Mouse (Mus musculus) small intestine, adult 2 months (tissue): ENCODE results near the gene Elob. TPM values are rescaled to one million over a fixed set of nuclear protein-coding genes. Genes with fewer than 3 reads are reported as not detected.

Experiments used
- H3K27ac ChIP-seq: fragments of 200-500 bp; 2 replicates; pipeline ENCODE4 v1.5.1; 2012; ENCODE audit warnings: low read depth, low read length, control low read depth, inconsistent platforms; ENCODE audit not compliant: insufficient read depth
- H3K27me3 ChIP-seq: fragments of 200-500 bp; 2 replicates; pipeline ENCODE4 v1.6.1; 2012; ENCODE audit warnings: mild to moderate bottlenecking, moderate library complexity, low read length, inconsistent platforms; ENCODE audit not compliant: control insufficient read depth, insufficient read depth
- H3K36me3 ChIP-seq: fragments of 200-500 bp; 2 replicates; pipeline ENCODE4 v1.6.1; 2012; ENCODE audit warnings: mild to moderate bottlenecking, low read length, control low read depth, inconsistent platforms; ENCODE audit not compliant: control insufficient read depth, insufficient read depth
- H3K4me1 ChIP-seq: fragments of 200-500 bp; 2 replicates; pipeline ENCODE4 v1.6.1; 2012; ENCODE audit warnings: low read length, inconsistent platforms, mixed read lengths; ENCODE audit not compliant: control insufficient read depth, insufficient read depth, insufficient read length
- H3K4me3 ChIP-seq: fragments of 200-500 bp; 2 replicates; pipeline ENCODE4 v1.5.1; 2012; ENCODE audit warnings: low read depth, mild to moderate bottlenecking, control low read depth, inconsistent platforms, low read length, moderate library complexity
- CTCF ChIP-seq: fragments of 200-500 bp; IDR thresholded peaks from 2 replicates; pipeline ENCODE4 v1.5.1; 2012; ENCODE audit warnings: low read depth, mild to moderate bottlenecking, control low read depth, inconsistent platforms, low read length, moderate library complexity, mixed read lengths; ENCODE audit not compliant: insufficient replicate concordance, insufficient read length; ENCODE audit errors: extremely low read depth
- POLR2A ChIP-seq: fragments of 200-500 bp; IDR thresholded peaks from 2 replicates; pipeline ENCODE4 v1.6.1; 2012; ENCODE audit warnings: low read depth, mild to moderate bottlenecking, control low read depth, inconsistent platforms, low read length, moderate library complexity
- WGBS: fragments of 180-500 bp; shearing (Covaris S2); methylation state at CpG from one replicate; pipeline ENCODE4 v1.1.7; 2018; 5-methylcytosine and 5-hydroxymethylcytosine counted together
- polyA plus RNA-seq: library from polyadenylated mRNA; depleted of rRNA; stranded (reverse); fragments of >200 nt; gene quantifications from 2 replicates; pipeline ENCODE4 v1.2.3, GENCODE M21; 2012

The Elob gene
- polyA plus RNA-seq, 1 experiment = 591 TPM

DNA sequence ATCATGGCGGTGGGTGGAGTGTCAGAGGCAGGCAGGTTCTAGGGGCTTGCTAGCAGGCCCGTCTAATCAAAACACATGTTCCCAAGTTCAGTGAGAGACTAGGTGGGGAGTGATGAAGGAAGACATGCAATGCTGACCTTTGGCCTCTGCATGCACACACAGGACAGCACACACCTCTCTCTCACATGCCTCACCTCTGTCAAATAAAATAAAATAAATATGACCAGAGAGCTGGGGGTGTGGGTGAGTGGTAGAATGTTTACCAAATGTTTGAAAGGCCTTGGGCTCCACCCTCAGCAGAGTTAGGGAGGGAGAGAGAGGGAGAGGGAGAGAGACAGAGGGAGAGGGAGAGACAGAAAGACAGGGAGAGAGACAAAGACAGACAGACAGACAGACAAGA is 29.0 kb upstream of the Elob start:
- peaks cover 31% of the 10 kb centered on the region for H3K36me3 ChIP-seq
- H3K27me3 ChIP-seq = no peaks in the 10 kb centered on the region
- WGBS = 61% methylated on average over 2 of the region's 2 CpGs
- no peak overlapping the region for H3K4me3 ChIP-seq
- H3K27ac ChIP-seq = no peak overlapping the region; the same call in 1 of the 2 replicates
- no peak for TF ChIP-seq CTCF
- TF ChIP-seq POLR2A = no peak
- peaks cover 8% of the 10 kb centered on the region for H3K4me1 ChIP-seq

GRCm38 (mm10) chr17:23857193-23857592 is 28.3 kb upstream of the Elob start:
- TF ChIP-seq CTCF (no peak), POLR2A (no peak)
- H3K27ac ChIP-seq = no peak overlapping the region
- WGBS = 95% methylated on average over 6 of the region's 6 CpGs
- peaks cover 31% of the 10 kb centered on the region for H3K36me3 ChIP-seq
- no peak overlapping the region for H3K4me3 ChIP-seq
- no peaks in the 10 kb centered on the region for H3K27me3 ChIP-seq
- H3K4me1 ChIP-seq = peaks cover 8% of the 10 kb centered on the region

GRCm38 (mm10) chr17:23854229-23854765 is 25.4 kb upstream of the Elob start:
- Histone ChIP-seq H3K36me3 (peaks cover 26% of the 10 kb centered on the region), H3K4me1 (peaks cover 13% of the 10 kb centered on the region), H3K4me3 (peak overlapping the region; percentile 68), H3K27me3 (no peaks in the 10 kb centered on the region), H3K27ac (peak overlapping the region; percentile 93)
- 69% methylated on average over 10 of the region's 10 CpGs for WGBS
- TF ChIP-seq CTCF (no peak), POLR2A (no peak)

DNA sequence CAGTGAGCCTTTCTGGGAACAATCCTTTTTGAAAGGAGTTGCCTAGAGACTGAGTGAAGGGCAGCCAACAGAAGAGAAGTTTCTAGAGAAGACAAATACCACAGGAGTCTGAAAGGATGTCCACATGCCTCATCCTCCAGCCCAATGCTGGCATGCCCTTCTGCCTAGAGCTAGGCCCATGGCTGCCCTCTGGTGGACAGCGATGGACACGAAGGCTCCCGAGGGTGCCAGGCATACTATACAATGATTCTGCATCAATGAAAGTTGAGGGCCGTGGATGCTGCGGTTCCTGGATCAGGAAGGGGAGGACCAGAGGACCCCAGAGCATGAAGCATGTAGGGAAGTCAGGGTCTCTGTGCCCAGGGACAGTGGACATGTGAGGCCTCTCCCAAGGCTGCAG is 24.4 kb upstream of the Elob start:
- Histone ChIP-seq H3K27me3 (no peaks in the 10 kb centered on the region), H3K4me3 (peak overlapping the region; percentile 68), H3K4me1 (peaks cover 13% of the 10 kb centered on the region), H3K36me3 (peaks cover 20% of the 10 kb centered on the region), H3K27ac (peak overlapping the region; percentile 93)
- TF ChIP-seq POLR2A (no peak), CTCF (peak; percentile 91)
- WGBS = 23% methylated on average over 5 of the region's 5 CpGs

- Histone ChIP-seq H3K36me3 (peaks cover 4% of the 10 kb centered on the region), H3K4me1 (peaks cover 13% of the 10 kb centered on the region; the same call in 1 of the 2 replicates), H3K4me3 (no peak overlapping the region), H3K27ac (peak overlapping the region; percentile 89), H3K27me3 (no peaks in the 10 kb centered on the region)
- 23% methylated on average over 18 of the region's 19 CpGs for WGBS
- TF ChIP-seq CTCF = peak; percentile 23; the same call in 1 of the 2 replicates
- no peak for TF ChIP-seq POLR2A
Observed at GRCm38 (mm10) chr17:23850853-23851749, 22.2 kb upstream of the Elob start.

GRCm38 (mm10) chr17:23850028-23850427 is 21.1 kb upstream of the Elob start:
- H3K27ac ChIP-seq = peak overlapping the region; percentile 89; the same call in 1 of the 2 replicates
- no peaks in the 10 kb centered on the region for H3K27me3 ChIP-seq
- no peak for TF ChIP-seq POLR2A
- TF ChIP-seq CTCF = no peak
- 67% methylated on average over 2 of the region's 2 CpGs for WGBS
- H3K4me3 ChIP-seq = no peak overlapping the region
- no peaks in the 10 kb centered on the region for H3K36me3 ChIP-seq
- peaks cover 13% of the 10 kb centered on the region; the same call in 1 of the 2 replicates for H3K4me1 ChIP-seq

DNA sequence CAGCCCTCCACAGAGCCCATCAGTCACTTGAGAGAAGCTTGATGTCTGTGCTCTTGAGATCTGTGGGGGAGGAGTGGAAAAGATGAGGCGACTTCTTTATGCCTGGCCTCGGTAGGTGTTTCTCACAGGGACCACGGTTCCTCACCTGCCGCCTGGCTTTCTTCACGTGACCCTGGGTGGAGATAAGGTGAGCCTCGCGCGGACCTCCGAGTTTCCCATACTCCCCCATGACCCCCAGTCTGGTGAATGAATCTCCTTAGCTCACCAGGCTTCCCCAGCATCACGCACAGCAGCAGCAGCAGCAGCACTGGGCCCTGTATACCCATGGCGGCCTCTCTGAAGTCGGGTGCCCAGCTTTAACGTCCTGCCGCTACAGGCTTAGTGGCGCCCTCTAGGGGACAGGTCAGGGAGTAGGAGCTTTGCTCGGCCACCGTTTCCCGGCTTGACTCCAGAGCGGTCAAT is 14.9 kb upstream of the Elob start, which contains the start of the genes Prss32 and Prss41:
Gene Prss32 (plus strand): TSS at position 44 of the 462 bp plus-strand sequence.
Gene Prss41 (minus strand): TSS at position 361 of the 462 bp plus-strand sequence.
- H3K27ac ChIP-seq = no peak within 1 kb of the TSS
- TF ChIP-seq CTCF (peak; percentile 75), POLR2A (no peak)
- H3K4me3 ChIP-seq = peak within 1 kb of the TSS; percentile 60
- H3K27me3 ChIP-seq = no peaks in the 10 kb centered on the region
- 21% methylated on average over 19 of the region's 19 CpGs for WGBS
- H3K4me1 ChIP-seq = peaks cover 4% of the 10 kb centered on the region; the same call in 1 of the 2 replicates
- no peaks in the 10 kb centered on the region for H3K36me3 ChIP-seq
